Mouse (Mus musculus) heart, embryonic 16.5 days (tissue): ENCODE measurements at regions not wholly inside any gene's neighbourhood (a gene's known extent, or its start where the extent isn't known, plus 50 kb on each side); places are given as distances from the start of the nearest gene placed in this dataset.
A peak's percentile ranks its signal among the peaks of the same experiment; 100 is the strongest.

ENCODE experiments used
- ATAC-seq: fragments of 200-750 bp; cut with Nextera tagmentation; replicated peaks from 2 replicates; pipeline ENCODE4 v1.8.0; 2017; ENCODE audit warnings: moderate number of reproducible peaks; ENCODE audit not compliant: insufficient read depth, low FRiP score; ENCODE audit errors: extremely low read depth
- H3K27ac ChIP-seq: fragments of 300-500 bp; sonication (generic); 2 replicates; pipeline ENCODE4 v1.5.1; 2014; ENCODE audit warnings: mild to moderate bottlenecking, low read length, control low read depth, moderate library complexity
- H3K27me3 ChIP-seq: fragments of 300-500 bp; sonication (generic); 2 replicates; pipeline ENCODE4 v1.6.1; 2014; ENCODE audit warnings: low read length, mixed read lengths; ENCODE audit not compliant: control insufficient read depth, insufficient read depth
- H3K36me3 ChIP-seq: fragments of 300-500 bp; sonication (generic); 2 replicates; pipeline ENCODE4 v1.6.1; 2014; ENCODE audit not compliant: control insufficient read depth, insufficient read depth
- H3K4me1 ChIP-seq: fragments of 300-500 bp; sonication (generic); 2 replicates; pipeline ENCODE4 v1.6.1; 2014; ENCODE audit warnings: low read length, mixed read lengths; ENCODE audit not compliant: control insufficient read depth, insufficient read depth
- H3K4me2 ChIP-seq: fragments of 300-500 bp; sonication (generic); 2 replicates; pipeline ENCODE4 v1.6.1; 2014; ENCODE audit warnings: low read depth, mild to moderate bottlenecking, control low read depth, low read length
- H3K4me3 ChIP-seq: fragments of 300-500 bp; sonication (generic); 2 replicates; pipeline ENCODE4 v1.5.1; 2014; ENCODE audit warnings: mild to moderate bottlenecking, control low read depth, low read length
- H3K9ac ChIP-seq: fragments of 300-500 bp; sonication (generic); 2 replicates; pipeline ENCODE4 v1.6.1; 2014; ENCODE audit warnings: low read length, control low read depth
- H3K9me3 ChIP-seq: fragments of 300-500 bp; sonication (generic); replicated peaks from 2 replicates; pipeline ENCODE4 v1.6.1; 2016; ENCODE audit warnings: low read length; ENCODE audit not compliant: control insufficient read depth
- WGBS: fragments of 180-500 bp; shearing (Covaris S2); extraction: QIAGEN DNeasy Blood & Tissue Kit; methylation state at CpG from one replicate; pipeline ENCODE4 v1.1.7; 2014; 5-methylcytosine and 5-hydroxymethylcytosine counted together

DNA sequence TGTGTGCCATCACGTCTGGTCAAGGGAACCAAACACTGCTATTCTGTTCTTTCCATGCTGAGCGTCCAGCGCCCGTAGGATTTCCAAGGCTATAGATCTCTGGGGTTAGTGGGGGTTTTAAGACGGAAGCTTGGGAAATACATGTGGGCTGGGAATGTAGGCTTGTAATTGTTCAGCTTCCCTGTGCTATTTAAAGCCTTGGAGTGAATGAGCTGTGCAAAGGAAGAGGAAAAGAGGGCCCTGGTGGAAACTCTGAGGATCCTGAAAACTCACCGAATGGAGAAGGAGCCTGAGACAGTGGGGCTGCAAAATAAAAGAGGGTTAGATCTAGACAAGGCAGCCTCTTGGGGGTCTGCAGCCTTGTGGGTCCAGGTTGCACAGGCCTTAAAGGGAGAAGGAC lies 1124.2 kb upstream of the Gulo start:
- ATAC-seq: no peak

DNA sequence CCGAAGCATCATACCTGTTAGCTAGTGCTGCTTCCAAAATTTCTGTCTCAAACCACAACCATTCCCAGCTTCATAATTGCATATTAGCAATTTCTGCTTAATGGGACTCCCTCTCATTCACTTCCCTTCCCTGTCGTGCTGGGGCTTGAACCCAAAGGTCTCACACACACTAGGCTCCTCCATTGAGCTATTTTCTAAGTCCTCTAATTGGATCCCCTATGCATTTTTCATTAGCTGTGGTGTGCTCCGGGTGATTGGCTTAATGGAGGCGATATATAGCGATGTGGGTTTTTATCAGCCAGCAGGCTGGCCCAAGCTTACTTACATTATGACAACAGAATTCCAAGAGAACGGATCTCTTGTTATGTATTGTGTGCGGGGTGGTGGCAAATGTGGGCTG lies 1118.1 kb upstream of the Gulo start:
- Histone ChIP-seq H3K36me3 (no peaks in the 10 kb centered on the region), H3K4me2 (no peak overlapping the region), H3K4me3 (no peak overlapping the region), H3K27me3 (no peaks in the 10 kb centered on the region), H3K9me3 (peaks cover 6% of the 10 kb centered on the region), H3K9ac (no peak overlapping the region), H3K4me1 (no peaks in the 10 kb centered on the region), H3K27ac (no peak overlapping the region)
- WGBS: 84% methylated on average over 7 of the region's 7 CpGs
- ATAC-seq: no peak

More for the DNA sequence above, 1124.2 kb upstream of the Gulo start:
- peak overlapping the region; percentile 20; the same call in 1 of the 2 replicates for H3K4me2 ChIP-seq
- H3K4me1 ChIP-seq: peaks cover 36% of the 10 kb centered on the region
- no peaks in the 10 kb centered on the region for H3K27me3 ChIP-seq
- H3K4me3 ChIP-seq: no peak overlapping the region
- H3K27ac ChIP-seq: peak overlapping the region; percentile 83
- WGBS: 54% methylated on average over 6 of the region's 6 CpGs
- H3K36me3 ChIP-seq: no peaks in the 10 kb centered on the region
- H3K9ac ChIP-seq: peak overlapping the region; percentile 26; the same call in 1 of the 2 replicates
- H3K9me3 ChIP-seq: peaks cover 6% of the 10 kb centered on the region

DNA sequence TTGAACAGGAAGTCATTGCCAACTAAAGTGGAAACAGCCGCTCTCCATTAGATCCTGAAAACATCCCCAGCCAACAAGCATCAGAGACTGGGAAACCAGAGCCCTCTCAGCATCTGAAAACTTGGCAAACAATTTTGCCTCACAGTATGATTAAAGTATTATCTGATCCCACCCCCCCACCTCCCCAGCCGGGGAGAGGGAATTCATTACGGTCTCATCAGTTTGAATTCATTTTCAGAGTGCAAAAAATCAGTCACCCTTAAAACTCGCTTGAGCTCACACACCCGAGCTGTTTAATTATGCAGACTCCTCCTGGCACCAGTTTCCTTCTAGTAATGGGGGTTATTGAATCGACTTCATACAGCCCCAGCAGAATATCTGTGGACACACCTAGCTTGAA lies 1117.2 kb upstream of the Gulo start:
- H3K27ac ChIP-seq: no peak overlapping the region
- H3K9me3 ChIP-seq: peaks cover 6% of the 10 kb centered on the region
- H3K36me3 ChIP-seq: no peaks in the 10 kb centered on the region
- no peak overlapping the region for H3K9ac ChIP-seq
- no peaks in the 10 kb centered on the region for H3K4me1 ChIP-seq
- no peak overlapping the region for H3K4me3 ChIP-seq
- H3K4me2 ChIP-seq: no peak overlapping the region
- ATAC-seq: no peak
- H3K27me3 ChIP-seq: no peaks in the 10 kb centered on the region
- 60% methylated on average over 6 of the region's 6 CpGs for WGBS

GRCm38 (mm10) chr14:67123300-67123699 lies 1114.3 kb upstream of the Gulo start:
- Histone ChIP-seq H3K4me1 (no peaks in the 10 kb centered on the region), H3K4me3 (no peak overlapping the region), H3K9ac (no peak overlapping the region), H3K27me3 (0 out of 2 replicates have a peak, but pooled peaks cover 4% of the 10 kb centered on the region), H3K4me2 (no peak overlapping the region), H3K36me3 (no peaks in the 10 kb centered on the region), H3K27ac (no peak overlapping the region), H3K9me3 (no peaks in the 10 kb centered on the region)
- ATAC-seq: no peak
- 70% methylated on average over 7 of the region's 7 CpGs for WGBS
